Mouse (Mus musculus) thymus, adult 2 months (tissue): ENCODE results near the gene Pdcd7. TPM values are rescaled to one million over a fixed set of nuclear protein-coding genes. Genes with fewer than 3 reads are reported as not detected.

Source experiments
- DNase-seq: peaks from one replicate; pipeline ENCODE4 v3.0.0; 2021
- H3K27ac ChIP-seq: fragments of 200-500 bp; 2 replicates; pipeline ENCODE4 v1.5.1; 2012; ENCODE audit warnings: low read length, control low read depth; ENCODE audit not compliant: control insufficient read depth, insufficient read depth
- H3K27me3 ChIP-seq: fragments of 200-500 bp; 2 replicates; pipeline ENCODE4 v1.6.1; 2012; ENCODE audit warnings: mild to moderate bottlenecking, low read length, moderate library complexity, mixed read lengths; ENCODE audit not compliant: control insufficient read depth, insufficient read depth
- H3K36me3 ChIP-seq: fragments of 200-500 bp; 2 replicates; pipeline ENCODE4 v1.6.1; 2012; ENCODE audit warnings: mild to moderate bottlenecking, low read length, moderate library complexity; ENCODE audit not compliant: control insufficient read depth, insufficient read depth
- H3K4me1 ChIP-seq: fragments of 200-500 bp; replicated peaks from 2 replicates; pipeline ENCODE4 v1.6.1; 2012; ENCODE audit warnings: low read length; ENCODE audit not compliant: control insufficient read depth, insufficient read depth
- H3K4me3 ChIP-seq: fragments of 200-500 bp; 2 replicates; pipeline ENCODE4 v1.5.1; 2012; ENCODE audit warnings: mild to moderate bottlenecking, low read length, control low read depth, moderate library complexity; ENCODE audit not compliant: control insufficient read depth, insufficient read depth
- CTCF ChIP-seq: fragments of 200-500 bp; IDR thresholded peaks from 2 replicates; pipeline ENCODE4 v1.5.1; 2012; ENCODE audit warnings: mild to moderate bottlenecking, control low read depth, low read length, moderate library complexity, borderline replicate concordance; ENCODE audit not compliant: control insufficient read depth, poor library complexity, insufficient read depth; ENCODE audit errors: extremely low read depth
- POLR2A ChIP-seq: fragments of 200-500 bp; IDR thresholded peaks from 2 replicates; pipeline ENCODE4 v1.6.1; 2012; ENCODE audit warnings: mild to moderate bottlenecking, low read length, control low read depth, moderate library complexity; ENCODE audit not compliant: control insufficient read depth, poor library complexity, insufficient read depth; ENCODE audit errors: extremely low read depth
- WGBS: fragments of 180-500 bp; shearing (Covaris S2); methylation state at CpG from one replicate; pipeline ENCODE4 v1.1.7; 2018; 5-methylcytosine and 5-hydroxymethylcytosine counted together
- polyA plus RNA-seq: library from polyadenylated mRNA; depleted of rRNA; stranded (reverse); fragments of >200 nt; gene quantifications from 2 replicates; pipeline ENCODE4 v1.2.3, GENCODE M21; 2012

Gene Pdcd7
- polyA plus RNA-seq, 1 experiment, result 23.3 TPM

GRCm38 (mm10) chr9:65382031-65382750 lies 36.3 kb downstream of the Pdcd7 start:
- Histone ChIP-seq H3K4me3 (no peak overlapping the region), H3K4me1 (0 out of 2 replicates have a peak, but pooled peaks cover 4% of the 10 kb centered on the region), H3K27ac (no peak overlapping the region), H3K36me3 (no peaks in the 10 kb centered on the region), H3K27me3 (no peaks in the 10 kb centered on the region)
- 85% methylated on average over 6 of the region's 6 CpGs for WGBS
- TF ChIP-seq CTCF, result no peak
- no peak for TF ChIP-seq POLR2A
- DNase-seq, result no peak

GRCm38 (mm10) chr9:65382751-65383097 lies 36.8 kb downstream of the Pdcd7 start:
- DNase-seq, result no peak
- Histone ChIP-seq H3K27ac (no peak overlapping the region), H3K27me3 (no peaks in the 10 kb centered on the region), H3K36me3 (no peaks in the 10 kb centered on the region), H3K4me1 (0 out of 2 replicates have a peak, but pooled peaks cover 4% of the 10 kb centered on the region), H3K4me3 (no peak overlapping the region)
- TF ChIP-seq POLR2A, result no peak
- WGBS, result 87% methylated on average over 3 of the region's 3 CpGs

- no peaks in the 10 kb centered on the region for H3K36me3 ChIP-seq
- 0 out of 2 replicates have a peak, but pooled peaks cover 4% of the 10 kb centered on the region for H3K4me1 ChIP-seq
- 85% methylated on average over 3 of the region's 3 CpGs for WGBS
- H3K27ac ChIP-seq, result no peak overlapping the region
- TF ChIP-seq CTCF (no peak), POLR2A (no peak)
- DNase-seq, result no peak
- H3K27me3 ChIP-seq, result no peaks in the 10 kb centered on the region
- no peak overlapping the region for H3K4me3 ChIP-seq
Measured at GRCm38 (mm10) chr9:65384276-65384675, 38.4 kb downstream of the Pdcd7 start.

- H3K27ac ChIP-seq, result no peak overlapping the region
Measured at GRCm38 (mm10) chr9:65386373-65387140, 40.7 kb downstream of the Pdcd7 start.

GRCm38 (mm10) chr9:65390752-65391612 lies 45.1 kb downstream of the Pdcd7 start:
- no peaks in the 10 kb centered on the region; the same call in 1 of the 2 replicates for H3K27me3 ChIP-seq
- H3K4me1 ChIP-seq, result peaks cover 8% of the 10 kb centered on the region
- WGBS, result 14% methylated on average over 96 of the region's 96 CpGs
- DNase-seq, result no peak
- peak overlapping the region; percentile 23 for H3K4me3 ChIP-seq
- H3K27ac ChIP-seq, result no peak overlapping the region
- TF ChIP-seq POLR2A, result no peak
- no peak for TF ChIP-seq CTCF
- H3K36me3 ChIP-seq, result no peaks in the 10 kb centered on the region

More at GRCm38 (mm10) chr9:65386373-65387140, 40.7 kb downstream of the Pdcd7 start:
- WGBS, result 65% methylated on average over 8 of the region's 8 CpGs
- no peak overlapping the region for H3K4me3 ChIP-seq
- H3K36me3 ChIP-seq, result no peaks in the 10 kb centered on the region
- no peaks in the 10 kb centered on the region; the same call in 1 of the 2 replicates for H3K27me3 ChIP-seq
- no peak for DNase-seq
- peaks cover 12% of the 10 kb centered on the region for H3K4me1 ChIP-seq
- TF ChIP-seq CTCF (no peak), POLR2A (no peak)

GRCm38 (mm10) chr9:65391613-65391964 lies 45.7 kb downstream of the Pdcd7 start, which contains the start of gene Kbtbd13:
Gene Kbtbd13 (minus strand): TSS chr9:65391652.
- no peak within 1 kb of the TSS for H3K27ac ChIP-seq

More at GRCm38 (mm10) chr9:65391613-65391964, 45.7 kb downstream of the Pdcd7 start, which contains the start of gene Kbtbd13:
- Histone ChIP-seq H3K36me3 (no peaks in the 10 kb centered on the region), H3K4me3 (peak within 1 kb of the TSS; percentile 23), H3K4me1 (peaks cover 8% of the 10 kb centered on the region), H3K27me3 (no peaks in the 10 kb centered on the region; the same call in 1 of the 2 replicates)
- TF ChIP-seq POLR2A, result no peak
- no peak for TF ChIP-seq CTCF
- WGBS, result 44% methylated on average over 8 of the region's 8 CpGs
- no peak for DNase-seq
